Mouse (Mus musculus) lung, adult 2 months (tissue): ENCODE results near the gene Ociad2.

Experiments used
- CTCF ChIP-seq: fragments of 200-500 bp; IDR thresholded peaks from 2 replicates; pipeline ENCODE4 v1.5.1; 2011; ENCODE audit warnings: mild to moderate bottlenecking, low read length, control low read depth; ENCODE audit not compliant: insufficient read depth
- POLR2A ChIP-seq: fragments of 200-500 bp; IDR thresholded peaks from 2 replicates; pipeline ENCODE4 v1.6.1; 2011; ENCODE audit warnings: low read depth, mild to moderate bottlenecking, control low read depth, low read length, borderline replicate concordance; ENCODE audit errors: extremely low read depth

DNA sequence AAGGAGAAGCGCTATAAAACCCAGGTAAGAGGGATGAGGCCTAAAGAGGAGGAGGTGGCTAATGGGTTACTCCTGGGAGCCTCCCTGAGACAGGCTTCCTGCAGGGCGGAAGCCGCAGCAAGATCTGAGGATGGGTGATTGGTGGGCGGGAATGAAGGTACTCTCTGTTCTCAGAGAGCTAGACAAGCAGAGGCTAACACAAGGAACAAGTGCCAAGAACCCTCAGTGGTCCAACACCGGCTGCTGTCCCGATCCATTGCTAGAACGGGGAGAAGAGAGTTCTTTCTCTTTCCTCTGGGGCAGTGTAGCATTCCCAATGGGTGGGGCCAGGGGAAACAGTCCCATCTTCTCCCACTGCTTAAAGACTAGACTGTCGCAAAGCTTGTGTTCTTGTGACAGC is 40.0 kb upstream of the Ociad2 start:
- TF ChIP-seq CTCF (no peak), POLR2A (no peak)
